Mouse (Mus musculus): ENCODE results near the gene Src. TPM values are rescaled to one million over a fixed set of nuclear protein-coding genes. Genes with fewer than 3 reads are reported as not detected.

Src gene
- polyA plus RNA-seq, 1 experiment = 83.8 TPM

GRCm38 (mm10) chr2:157447297-157448158 lies 29.3 kb downstream of the Src start:
- Histone ChIP-seq H3K4me1 (ENCODE audit: control insufficient read depth, insufficient read depth, low read length) (peaks cover 4% of the 10 kb centered on the region), H3K27ac (ENCODE audit: insufficient read depth, low read length) (no peak overlapping the region), H3K4me3 (ENCODE audit: insufficient read depth, low read length) (no peak overlapping the region)
- no peak for TF ChIP-seq CTCF (IDR thresholded peaks at IDR 0.05; ENCODE audit: extremely low read depth, insufficient read depth, low read length)
- TF ChIP-seq POLR2A (IDR thresholded peaks at IDR 0.05; ENCODE audit: extremely low read depth, insufficient read depth, low read length) = no peak

GRCm38 (mm10) chr2:157448356-157448755 lies 30.1 kb downstream of the Src start:
- H3K4me1 ChIP-seq (ENCODE audit: control insufficient read depth, insufficient read depth, low read length) = peaks cover 2% of the 10 kb centered on the region; the same call in 1 of the 2 replicates
- TF ChIP-seq POLR2A (IDR thresholded peaks at IDR 0.05; ENCODE audit: extremely low read depth, insufficient read depth, low read length) (no peak), CTCF (IDR thresholded peaks at IDR 0.05; ENCODE audit: extremely low read depth, insufficient read depth, low read length) (no peak)
- H3K27ac ChIP-seq (ENCODE audit: insufficient read depth, low read length) = no peak overlapping the region
- no peak overlapping the region for H3K4me3 ChIP-seq (ENCODE audit: insufficient read depth, low read length)

GRCm38 (mm10) chr2:157450905-157451304 lies 32.7 kb downstream of the Src start:
- TF ChIP-seq CTCF (IDR thresholded peaks at IDR 0.05; ENCODE audit: extremely low read depth, insufficient read depth, low read length) (no peak), POLR2A (IDR thresholded peaks at IDR 0.05; ENCODE audit: extremely low read depth, insufficient read depth, low read length) (no peak)
- Histone ChIP-seq H3K4me3 (ENCODE audit: insufficient read depth, low read length) (no peak overlapping the region), H3K4me1 (ENCODE audit: control insufficient read depth, insufficient read depth, low read length) (peaks cover 2% of the 10 kb centered on the region; the same call in 1 of the 2 replicates)

GRCm38 (mm10) chr2:157451372-157452040 lies 33.3 kb downstream of the Src start:
- no peak overlapping the region for H3K4me3 ChIP-seq (ENCODE audit: insufficient read depth, low read length)

More at GRCm38 (mm10) chr2:157450905-157451304, 32.7 kb downstream of the Src start:
- H3K27ac ChIP-seq (ENCODE audit: insufficient read depth, low read length) = no peak overlapping the region

GRCm38 (mm10) chr2:157457100-157457806 lies 39.0 kb downstream of the Src start:
- Histone ChIP-seq H3K27ac (ENCODE audit: insufficient read depth, low read length) (no peak overlapping the region), H3K4me3 (ENCODE audit: insufficient read depth, low read length) (0 out of 2 replicates have a peak overlapping the region, but pooled peaks have one; percentile 0), H3K4me1 (ENCODE audit: control insufficient read depth, insufficient read depth, low read length) (peaks cover 4% of the 10 kb centered on the region; the same call in 1 of the 2 replicates)
- TF ChIP-seq CTCF (IDR thresholded peaks at IDR 0.05; ENCODE audit: extremely low read depth, insufficient read depth, low read length) (peak; percentile 87), POLR2A (IDR thresholded peaks at IDR 0.05; ENCODE audit: extremely low read depth, insufficient read depth, low read length) (no peak)

More at GRCm38 (mm10) chr2:157451372-157452040, 33.3 kb downstream of the Src start:
- TF ChIP-seq CTCF (IDR thresholded peaks at IDR 0.05; ENCODE audit: extremely low read depth, insufficient read depth, low read length) = no peak
- no peak for TF ChIP-seq POLR2A (IDR thresholded peaks at IDR 0.05; ENCODE audit: extremely low read depth, insufficient read depth, low read length)
- H3K27ac ChIP-seq (ENCODE audit: insufficient read depth, low read length) = no peak overlapping the region
- H3K4me1 ChIP-seq (ENCODE audit: control insufficient read depth, insufficient read depth, low read length) = peaks cover under 1% of the 10 kb centered on the region; the same call in 1 of the 2 replicates

DNA sequence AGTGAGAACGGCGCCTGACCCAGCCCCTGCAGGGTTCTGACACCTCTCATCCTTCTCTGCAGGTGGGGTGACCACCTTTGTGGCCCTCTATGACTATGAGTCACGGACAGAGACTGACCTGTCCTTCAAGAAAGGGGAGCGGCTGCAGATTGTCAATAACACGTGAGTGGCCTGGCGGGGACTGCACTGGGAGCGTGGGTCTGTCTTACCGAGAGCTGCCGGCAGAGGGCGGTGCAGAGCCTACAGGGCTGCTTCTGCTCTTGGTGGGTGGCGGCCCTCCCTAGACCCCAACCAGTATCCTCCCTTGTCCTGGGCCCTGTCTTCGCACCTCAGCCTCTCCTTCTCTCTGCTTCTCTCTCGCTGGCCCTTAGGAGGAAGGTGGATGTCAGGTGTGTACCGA lies 40.2 kb downstream of the Src start:
- H3K27ac ChIP-seq (ENCODE audit: insufficient read depth, low read length) = no peak overlapping the region

DNA sequence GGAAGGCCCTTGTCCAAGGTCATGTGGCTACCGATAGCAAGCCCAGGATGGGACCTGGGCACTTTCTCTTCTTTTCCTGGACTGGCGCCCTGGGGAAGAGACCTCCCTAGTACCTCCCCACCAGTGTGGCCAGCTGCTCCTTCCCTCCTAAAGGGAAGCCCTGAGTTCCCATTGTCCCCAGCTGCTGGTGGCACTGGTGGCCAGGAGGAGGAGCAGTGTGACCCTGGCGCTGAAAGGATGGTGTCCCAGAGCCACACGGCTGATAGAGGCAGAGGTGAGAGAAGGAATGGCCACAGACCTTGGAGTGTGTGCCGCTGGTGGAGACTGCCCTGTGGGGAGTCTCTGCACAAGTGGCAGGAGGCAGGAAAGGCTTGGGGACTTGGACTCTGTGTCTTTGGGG lies 41.5 kb downstream of the Src start:
- no peak for TF ChIP-seq POLR2A (IDR thresholded peaks at IDR 0.05; ENCODE audit: extremely low read depth, insufficient read depth, low read length)
- TF ChIP-seq CTCF (IDR thresholded peaks at IDR 0.05; ENCODE audit: extremely low read depth, insufficient read depth, low read length) = no peak
- Histone ChIP-seq H3K4me3 (ENCODE audit: insufficient read depth, low read length) (no peak overlapping the region), H3K27ac (ENCODE audit: insufficient read depth, low read length) (no peak overlapping the region), H3K4me1 (ENCODE audit: control insufficient read depth, insufficient read depth, low read length) (peaks cover 7% of the 10 kb centered on the region)

More for the DNA sequence above, 40.2 kb downstream of the Src start:
- Histone ChIP-seq H3K4me3 (ENCODE audit: insufficient read depth, low read length) (no peak overlapping the region), H3K4me1 (ENCODE audit: control insufficient read depth, insufficient read depth, low read length) (peaks cover 7% of the 10 kb centered on the region)
- TF ChIP-seq CTCF (IDR thresholded peaks at IDR 0.05; ENCODE audit: extremely low read depth, insufficient read depth, low read length) = peak; percentile 62
- TF ChIP-seq POLR2A (IDR thresholded peaks at IDR 0.05; ENCODE audit: extremely low read depth, insufficient read depth, low read length) = no peak

- Histone ChIP-seq H3K27ac (ENCODE audit: insufficient read depth, low read length) (no peak overlapping the region), H3K4me1 (ENCODE audit: control insufficient read depth, insufficient read depth, low read length) (peaks cover 3% of the 10 kb centered on the region; the same call in 1 of the 2 replicates), H3K4me3 (ENCODE audit: insufficient read depth, low read length) (no peak overlapping the region)
- TF ChIP-seq CTCF (IDR thresholded peaks at IDR 0.05; ENCODE audit: extremely low read depth, insufficient read depth, low read length) (no peak), POLR2A (IDR thresholded peaks at IDR 0.05; ENCODE audit: extremely low read depth, insufficient read depth, low read length) (no peak)
Observed at GRCm38 (mm10) chr2:157462776-157463710, 44.8 kb downstream of the Src start.

All from cortical plate, adult 2 months (tissue).